Mouse (Mus musculus) erythroblast, embryonic 14.5 days (primary cell): Measurements from ENCODE around the gene Prkcg.

ENCODE experiments used
- GATA1 ChIP-seq: IDR thresholded peaks from 2 replicates; pipeline ENCODE4 v1.6.1; 2012; ENCODE audit warnings: low read length, inconsistent platforms, mixed read lengths
- TAL1 ChIP-seq: IDR thresholded peaks from 3 replicates; pipeline ENCODE4 v1.6.1; 2012; ENCODE audit warnings: low read length, inconsistent platforms, mixed read lengths

- TF ChIP-seq TAL1 (no peak), GATA1 (no peak)
These were observed 1.8 kb upstream of the Prkcg start for GRCm38 (mm10) chr7:3287186-3287585.
